Mouse (Mus musculus): ENCODE results near the gene Tnr.
A peak's percentile ranks its signal among the peaks of the same experiment; 100 is the strongest.

The Tnr gene

GRCm38 (mm10) chr1:159812820-159813411 lies 289.3 kb downstream of the Tnr start:
- DNase-seq: no peak

DNA sequence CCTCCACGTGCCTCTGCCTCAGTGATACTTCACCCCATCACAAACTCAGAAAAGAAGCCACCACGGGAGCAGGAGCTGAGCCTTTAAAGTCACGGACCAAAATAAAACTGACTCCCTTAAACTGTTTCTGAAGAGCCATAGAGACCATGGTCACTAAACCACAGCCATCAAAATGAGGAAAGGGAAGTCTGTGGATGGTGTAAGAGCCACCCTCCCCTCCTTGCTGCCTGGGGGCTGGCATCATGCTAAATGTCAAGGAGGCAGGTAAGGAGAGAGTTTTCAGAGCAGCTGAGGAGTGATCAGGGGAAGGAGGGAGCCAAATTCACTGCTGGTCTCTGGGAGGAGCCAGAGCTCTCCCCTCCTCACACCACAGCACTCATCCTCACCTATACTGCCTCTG lies 290.8 kb downstream of the Tnr start:
- no peak for DNase-seq

DNA sequence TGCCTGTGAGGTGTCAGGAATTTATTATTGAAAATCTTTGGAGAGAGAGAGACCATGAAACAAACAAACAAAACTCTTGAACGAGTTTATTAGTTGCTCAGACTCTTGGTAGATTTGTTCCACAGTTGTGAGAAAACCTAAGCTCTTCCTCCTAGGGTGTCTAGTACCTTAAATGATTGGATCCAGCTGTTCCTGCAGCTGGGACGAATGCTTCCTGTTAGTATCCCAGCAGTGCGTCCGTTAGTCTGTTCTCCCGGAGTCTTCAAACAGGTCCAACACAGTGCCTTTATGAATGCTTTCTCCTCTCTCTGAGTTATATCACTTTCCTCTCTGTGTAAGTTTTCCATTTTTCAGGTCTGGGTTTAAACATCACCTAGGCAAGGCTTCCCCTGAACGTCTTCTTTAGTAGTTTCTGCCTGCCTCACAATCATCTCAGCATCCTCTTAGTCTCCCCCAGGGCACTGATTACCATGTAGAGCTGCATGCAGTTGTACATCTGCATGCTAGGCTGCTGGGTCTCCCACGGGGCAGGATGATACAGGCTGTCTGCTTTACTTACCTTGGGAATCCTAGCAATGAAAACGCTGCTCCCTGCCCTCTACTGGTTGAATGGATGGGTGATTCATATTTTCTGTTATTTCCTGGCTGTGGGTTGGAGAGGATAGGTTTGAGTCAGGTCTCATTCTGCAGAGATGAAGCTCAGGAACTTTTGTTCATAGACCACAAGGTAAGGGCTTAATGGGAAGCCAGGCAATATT lies 293.2 kb downstream of the Tnr start:
- DNase-seq: no peak

GRCm38 (mm10) chr1:159819511-159819910 lies 295.9 kb downstream of the Tnr start:
- DNase-seq: peak; percentile 23

DNA sequence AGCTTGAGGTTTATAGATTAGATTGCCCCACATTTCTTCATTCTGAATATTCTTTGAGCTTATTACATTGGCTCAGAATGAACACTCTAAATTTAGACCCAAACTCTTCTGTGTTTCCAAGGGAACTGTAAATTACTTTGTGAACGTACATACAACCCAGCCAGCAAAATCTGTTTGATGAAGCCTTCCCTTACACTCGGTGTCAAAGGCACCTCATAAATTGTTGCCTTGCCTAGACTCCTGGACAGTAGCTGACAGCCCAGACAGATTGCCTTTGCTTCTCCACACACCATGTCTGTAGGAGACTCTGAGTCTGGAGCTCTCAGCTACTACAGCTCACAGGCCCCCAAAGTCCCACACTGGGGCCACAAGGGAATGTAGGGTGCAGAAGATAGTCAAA lies 298.8 kb downstream of the Tnr start:
- DNase-seq: no peak

DNA sequence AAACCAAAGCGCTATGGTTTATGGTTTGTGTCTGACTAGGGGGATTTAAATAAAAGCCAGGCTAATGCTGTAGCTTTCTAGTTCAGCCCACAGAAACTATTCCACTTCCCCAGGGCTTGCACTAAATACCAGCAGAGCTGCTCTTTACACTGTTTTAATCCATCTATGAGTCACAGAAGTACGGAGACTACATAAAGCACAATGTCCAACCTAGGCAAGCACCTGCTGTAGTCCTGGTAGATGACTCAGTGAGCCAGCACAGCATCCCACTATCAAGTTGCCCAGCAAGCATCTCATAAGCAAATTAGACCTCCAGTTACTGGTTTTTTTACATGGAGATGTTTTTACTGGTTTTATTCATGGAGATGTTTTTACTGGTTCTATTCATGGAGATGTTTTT lies 305.0 kb downstream of the Tnr start:
- DNase-seq: no peak

- DNase-seq: no peak
These were observed 309.6 kb downstream of the Tnr start for GRCm38 (mm10) chr1:159833165-159833564.

DNA sequence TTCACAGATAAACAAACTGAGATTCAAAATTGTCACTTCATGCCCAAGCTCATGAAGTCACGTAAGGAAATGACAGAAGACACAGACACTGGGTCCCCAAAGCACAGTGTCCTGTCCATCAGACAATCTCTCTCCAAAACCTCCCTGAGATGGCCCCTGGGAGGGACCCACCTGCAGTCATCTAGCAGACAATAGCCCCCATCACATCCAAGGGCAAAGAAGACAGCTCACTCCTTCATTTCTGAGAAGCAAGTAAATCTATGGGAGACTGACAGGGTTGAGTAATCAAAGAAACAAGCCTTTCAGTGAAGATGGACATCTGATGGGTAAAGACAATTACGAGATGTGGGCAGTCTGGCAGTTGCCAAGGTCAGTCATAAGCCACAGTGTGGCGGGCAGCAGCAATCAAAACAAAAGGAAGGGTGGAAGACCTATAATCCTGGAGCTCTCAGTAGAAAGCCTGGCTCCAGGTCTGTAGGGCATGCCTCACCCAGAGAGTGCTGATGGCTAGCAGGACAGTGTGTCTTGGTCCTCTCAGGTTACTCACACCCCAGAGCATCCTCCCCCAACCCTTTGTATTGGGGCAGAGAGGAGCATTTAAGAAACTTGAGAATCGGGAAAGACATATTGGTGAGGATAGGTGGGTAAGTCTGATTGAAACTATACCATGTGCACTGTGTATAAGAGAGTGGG lies 310.2 kb downstream of the Tnr start:
- no peak for DNase-seq

DNA sequence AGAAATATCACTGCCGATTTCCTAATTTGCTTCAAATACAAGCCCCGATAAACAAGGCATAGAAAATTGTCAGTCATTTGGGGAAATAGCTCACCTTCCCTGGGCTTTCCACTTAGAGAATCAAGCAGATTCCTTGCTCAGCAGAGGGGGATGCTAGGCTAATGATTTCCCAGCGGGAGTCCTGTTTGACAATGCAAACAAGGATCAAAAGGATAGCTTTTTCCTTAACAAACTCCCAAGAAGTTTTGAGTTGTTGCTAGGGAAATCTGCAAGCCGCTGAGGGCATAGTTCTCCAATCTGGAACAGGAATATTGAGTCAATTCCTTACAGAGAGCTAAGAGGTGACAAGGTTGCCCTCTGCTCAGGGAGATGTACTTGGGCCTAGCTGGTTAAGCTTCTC lies 311.6 kb downstream of the Tnr start:
- DNase-seq: no peak

DNA sequence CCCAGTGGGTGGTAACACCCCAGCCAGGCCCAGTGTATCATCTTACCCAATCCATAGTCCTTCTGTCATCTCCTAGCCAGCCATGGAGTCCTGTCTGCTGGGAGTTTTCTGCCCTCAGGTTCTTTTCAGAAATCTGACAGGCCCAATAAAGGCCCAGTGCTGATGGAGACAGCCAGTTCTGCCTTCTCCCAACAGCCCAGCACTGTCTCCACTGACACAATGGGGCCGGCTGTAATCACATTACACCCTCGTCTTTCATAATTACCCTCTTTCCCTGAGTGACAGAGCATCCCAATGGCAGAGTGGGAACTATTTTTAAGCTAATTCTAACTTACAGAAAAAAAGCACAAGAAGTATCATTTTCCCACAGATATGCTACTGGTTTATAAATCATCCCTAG lies 316.8 kb downstream of the Tnr start:
- DNase-seq: no peak

DNA sequence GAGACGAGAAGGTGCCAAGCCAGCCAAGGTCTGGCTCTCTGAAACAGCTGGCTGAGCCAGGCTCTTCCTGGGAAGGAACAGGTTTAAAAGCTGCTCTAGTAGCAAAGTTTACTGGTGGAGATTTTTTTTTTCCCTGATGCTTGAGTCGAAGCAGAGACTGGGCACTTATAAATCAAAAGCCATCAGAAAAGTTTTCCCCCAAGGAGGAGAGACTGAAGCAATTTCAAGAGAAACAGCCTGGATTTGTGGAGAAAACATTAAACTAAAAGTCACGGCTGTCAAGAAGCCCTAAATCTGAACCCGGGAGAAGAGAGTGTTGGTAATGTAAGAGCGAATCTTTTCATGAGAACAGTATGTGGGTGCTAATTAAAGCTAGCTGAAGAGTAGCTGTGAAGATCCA lies 319.3 kb downstream of the Tnr start:
- DNase-seq: no peak

- peak; percentile 14 for DNase-seq
These were observed 328.5 kb downstream of the Tnr start for GRCm38 (mm10) chr1:159852088-159852487.

DNA sequence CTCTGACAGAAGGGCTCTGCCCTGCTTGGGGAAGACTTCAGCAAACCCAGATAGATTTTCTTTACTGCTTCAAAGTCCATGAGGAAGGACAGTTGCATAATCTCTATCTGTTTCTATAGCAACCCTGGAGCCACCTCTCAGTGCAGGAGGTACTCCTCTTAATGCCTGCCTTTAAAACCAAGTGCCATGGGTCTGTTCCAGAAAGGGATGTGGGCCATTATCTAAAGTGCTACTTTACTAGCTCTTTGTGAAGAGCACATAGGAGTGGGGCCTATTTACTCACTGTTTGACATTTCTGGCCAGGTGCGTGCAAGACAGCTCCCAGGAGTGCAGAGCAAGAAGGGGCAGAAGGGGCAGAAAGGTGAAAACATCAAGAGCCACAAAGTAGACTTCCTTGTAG lies 330.7 kb downstream of the Tnr start:
- DNase-seq: no peak

- DNase-seq: no peak
These were observed 338.4 kb downstream of the Tnr start for GRCm38 (mm10) chr1:159861782-159862474.

- DNase-seq: no peak
These were observed 342.1 kb downstream of the Tnr start for GRCm38 (mm10) chr1:159865696-159866095.

GRCm38 (mm10) chr1:159869619-159870441 lies 346.3 kb downstream of the Tnr start:
- DNase-seq: no peak

GRCm38 (mm10) chr1:159872866-159873265 lies 349.3 kb downstream of the Tnr start:
- DNase-seq: no peak

DNA sequence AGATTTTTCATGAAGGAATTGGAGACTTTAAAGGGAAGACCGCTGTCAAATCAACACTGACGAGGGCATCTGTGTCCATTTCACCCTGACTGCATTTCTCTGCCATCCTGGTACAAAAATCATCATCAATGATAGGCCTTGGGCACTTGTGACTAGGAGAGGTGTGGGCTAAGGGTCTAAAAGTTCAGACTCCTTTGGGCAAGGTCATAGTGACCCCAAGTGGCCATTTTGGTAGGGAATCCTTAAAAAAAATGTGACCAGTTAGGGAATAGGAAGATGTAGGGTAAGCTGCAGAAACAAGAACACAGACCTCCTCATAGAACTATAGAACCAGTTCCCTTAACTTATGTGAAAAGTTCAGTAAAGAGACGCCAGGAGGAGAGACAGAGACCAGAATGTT lies 355.1 kb downstream of the Tnr start:
- peak; percentile 13 for DNase-seq

GRCm38 (mm10) chr1:159879866-159880265 lies 356.3 kb downstream of the Tnr start:
- no peak for DNase-seq

DNA sequence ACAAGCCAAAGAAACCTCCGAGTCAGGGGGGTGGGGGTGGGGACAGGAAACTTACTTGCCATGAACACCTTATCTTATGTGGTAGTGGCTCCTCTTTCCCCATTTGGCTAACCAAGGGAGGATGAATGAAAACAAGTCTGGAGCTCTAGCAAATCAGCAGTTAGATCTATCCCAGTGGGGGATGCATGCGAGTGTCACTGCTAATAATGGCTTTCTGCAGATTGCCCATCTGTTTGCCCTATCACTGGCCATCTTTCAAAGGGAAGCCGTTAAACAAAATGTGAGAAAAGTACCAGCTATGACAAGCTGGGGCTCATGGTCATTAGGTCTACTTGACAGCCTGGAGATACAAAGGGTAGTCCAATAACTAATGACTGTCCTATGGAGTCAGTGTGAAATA lies 361.9 kb downstream of the Tnr start:
- no peak for DNase-seq

DNA sequence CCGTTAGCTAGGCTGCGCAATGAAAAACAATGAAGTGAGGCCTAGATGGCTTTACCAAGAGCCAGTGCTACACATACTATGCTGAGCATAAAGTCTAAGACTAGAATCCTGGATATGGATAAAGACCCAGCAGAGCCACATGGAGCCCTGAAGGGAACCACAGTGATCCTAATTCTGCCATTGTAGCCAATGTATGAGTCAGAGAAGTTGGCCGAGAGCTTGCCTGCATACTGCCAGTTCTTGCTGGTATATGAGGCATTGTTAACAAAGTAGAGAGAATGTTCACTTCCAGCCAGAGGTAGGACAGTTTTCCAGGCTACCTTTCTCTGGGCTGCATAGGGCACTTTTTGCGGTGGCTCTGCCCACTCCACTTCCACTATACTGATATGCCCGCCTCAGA lies 365.0 kb downstream of the Tnr start:
- no peak for DNase-seq

- no peak for DNase-seq
These were observed 365.6 kb downstream of the Tnr start for GRCm38 (mm10) chr1:159889012-159889765.
